Mouse (Mus musculus): ENCODE results near the gene Hdgf.

GRCm38 (mm10) chr3:87942471-87942870, 36.4 kb downstream of the Hdgf start:
- no peak for TF ChIP-seq CTCF (IDR thresholded peaks at IDR 0.05)
- no peak for TF ChIP-seq EP300 (IDR thresholded peaks at IDR 0.05)

Data from lung, postnatal 0 days (tissue).